Mouse (Mus musculus): ENCODE measurements at regions not wholly inside any gene's neighbourhood (a gene's known extent, or its start where the extent isn't known, plus 50 kb on each side); places are given as distances from the start of the nearest gene placed in this dataset.
"Not testable (repeated sequence)": the region's sequence is repeated elsewhere in the genome, so short reads cannot be mapped to it uniquely, and the experiment has no call there.

DNA sequence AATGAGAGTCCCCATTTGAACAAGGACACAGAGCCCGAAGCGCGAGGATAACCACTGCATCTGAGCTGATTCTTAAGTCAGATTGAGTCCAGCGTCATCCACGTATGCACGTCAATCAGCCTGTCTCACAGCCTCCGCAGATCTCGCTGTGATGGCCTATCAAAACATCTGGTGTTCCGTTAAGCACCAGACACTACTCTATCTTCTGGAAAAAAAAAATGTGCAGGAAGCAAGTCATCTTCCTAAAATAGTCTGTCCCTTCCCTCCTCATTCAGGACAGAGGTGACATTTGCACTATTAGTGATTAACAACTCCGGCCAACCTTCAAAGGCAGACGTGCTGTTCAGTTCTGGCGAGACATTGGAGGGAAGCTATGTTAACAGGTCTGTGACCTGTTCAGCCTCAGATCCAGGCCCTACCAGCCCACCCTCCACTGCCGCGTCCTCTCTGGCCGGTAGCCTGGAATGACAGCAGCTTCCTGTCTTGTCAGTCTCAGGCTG, 81.0 kb downstream of the Cpn2 start:
- H3K9me3 ChIP-seq: no peaks in the 10 kb centered on the region
- H3K4me3 ChIP-seq: no peak overlapping the region
- 68% methylated on average over 15 of the region's 15 CpGs for WGBS
- H3K27ac ChIP-seq: no peak overlapping the region
- ATAC-seq (replicated peaks): no peak
- H3K9ac ChIP-seq: no peak overlapping the region
- H3K36me3 ChIP-seq (replicated peaks): no peaks in the 10 kb centered on the region
- H3K4me1 ChIP-seq: peaks cover 17% of the 10 kb centered on the region
- H3K27me3 ChIP-seq (replicated peaks): peaks cover 47% of the 10 kb centered on the region
- H3K4me2 ChIP-seq: no peak overlapping the region

GRCm38 (mm10) chr16:30186701-30187270, 80.5 kb downstream of the Cpn2 start:
- Histone ChIP-seq H3K27me3 (replicated peaks) (peaks cover 47% of the 10 kb centered on the region), H3K9ac (no peak overlapping the region), H3K4me2 (no peak overlapping the region), H3K36me3 (replicated peaks) (no peaks in the 10 kb centered on the region), H3K9me3 (no peaks in the 10 kb centered on the region), H3K4me1 (peaks cover 17% of the 10 kb centered on the region), H3K4me3 (no peak overlapping the region), H3K27ac (no peak overlapping the region)
- no peak for ATAC-seq (replicated peaks)
- WGBS: 85% methylated on average over 10 of the region's 10 CpGs

- 56% methylated on average over 9 of the region's 9 CpGs for WGBS
- 0 out of 2 replicates have a peak overlapping the region, but pooled peaks have one; percentile 32 for H3K27ac ChIP-seq
- H3K4me3 ChIP-seq: peak overlapping the region; percentile 47
- peak overlapping the region; percentile 80 for H3K4me2 ChIP-seq
- no peaks in the 10 kb centered on the region for H3K9me3 ChIP-seq
- H3K36me3 ChIP-seq (replicated peaks): no peaks in the 10 kb centered on the region
- peaks cover 17% of the 10 kb centered on the region for H3K4me1 ChIP-seq
- peaks cover 47% of the 10 kb centered on the region for H3K27me3 ChIP-seq (replicated peaks)
- ATAC-seq (replicated peaks): no peak
- peak overlapping the region; percentile 41 for H3K9ac ChIP-seq
These were observed 79.9 kb downstream of the Cpn2 start for GRCm38 (mm10) chr16:30187400-30187799.

- WGBS: under 1% methylated on average over 26 of the region's 26 CpGs
- H3K4me1 ChIP-seq: peaks cover 17% of the 10 kb centered on the region
- H3K27ac ChIP-seq: 0 out of 2 replicates have a peak overlapping the region, but pooled peaks have one; percentile 32
- H3K9me3 ChIP-seq: no peaks in the 10 kb centered on the region
- ATAC-seq (replicated peaks): peak; percentile 69
- H3K4me2 ChIP-seq: peak overlapping the region; percentile 80
- H3K36me3 ChIP-seq (replicated peaks): no peaks in the 10 kb centered on the region
- peaks cover 50% of the 10 kb centered on the region for H3K27me3 ChIP-seq (replicated peaks)
- H3K4me3 ChIP-seq: peak overlapping the region; percentile 47
- peak overlapping the region; percentile 41 for H3K9ac ChIP-seq
These were observed 79.3 kb downstream of the Cpn2 start for GRCm38 (mm10) chr16:30187907-30188414.

DNA sequence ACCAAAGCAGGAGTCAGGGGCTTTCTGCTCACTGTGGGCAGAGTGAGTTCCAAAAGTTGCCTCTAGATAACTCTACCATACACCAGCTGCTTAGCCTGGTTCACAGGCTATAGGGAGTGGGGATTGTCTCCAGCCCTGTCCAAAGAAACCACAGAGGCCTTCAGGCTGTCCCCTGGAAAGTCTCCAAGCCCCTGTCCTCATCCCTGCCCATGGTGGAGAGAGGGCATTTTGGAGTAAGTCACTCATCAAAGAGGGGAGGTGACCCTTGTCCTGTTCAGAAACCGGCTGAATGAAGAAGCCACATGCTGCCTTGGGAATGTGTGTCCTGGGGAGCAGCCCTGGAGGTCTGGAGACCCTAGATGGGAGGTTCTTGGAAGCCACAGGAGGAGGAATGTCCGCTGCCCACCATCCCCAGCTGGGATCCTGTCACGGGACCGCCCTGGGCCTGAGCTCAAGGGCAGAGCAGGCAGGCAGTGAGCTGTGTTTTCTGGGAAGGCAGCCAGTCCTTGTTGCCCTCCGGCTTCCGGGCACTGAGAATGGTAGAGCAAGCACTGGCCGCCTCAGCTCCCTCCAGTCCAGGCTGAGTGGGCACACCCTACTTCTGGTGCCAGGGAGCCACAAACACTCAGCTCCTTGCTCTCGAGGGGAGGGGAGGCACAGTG, 78.4 kb downstream of the Cpn2 start:
- Histone ChIP-seq H3K9me3 (no peaks in the 10 kb centered on the region), H3K27ac (no peak overlapping the region), H3K4me1 (peaks cover 26% of the 10 kb centered on the region), H3K9ac (no peak overlapping the region), H3K4me2 (no peak overlapping the region), H3K27me3 (replicated peaks) (peaks cover 50% of the 10 kb centered on the region), H3K4me3 (no peak overlapping the region), H3K36me3 (replicated peaks) (no peaks in the 10 kb centered on the region)
- ATAC-seq (replicated peaks): 0 out of 2 replicates have a peak, but pooled peaks have one; percentile 15
- 54% methylated on average over 8 of the region's 8 CpGs for WGBS

GRCm38 (mm10) chr16:30190351-30190750, 76.9 kb downstream of the Cpn2 start:
- H3K27ac ChIP-seq: no peak overlapping the region
- H3K27me3 ChIP-seq (replicated peaks): peaks cover 50% of the 10 kb centered on the region
- H3K4me1 ChIP-seq: peaks cover 25% of the 10 kb centered on the region
- WGBS: 81% methylated on average over 11 of the region's 11 CpGs
- H3K9ac ChIP-seq: no peak overlapping the region
- H3K4me2 ChIP-seq: no peak overlapping the region
- no peaks in the 10 kb centered on the region for H3K36me3 ChIP-seq (replicated peaks)
- H3K4me3 ChIP-seq: no peak overlapping the region
- no peaks in the 10 kb centered on the region for H3K9me3 ChIP-seq
- no peak for ATAC-seq (replicated peaks)

DNA sequence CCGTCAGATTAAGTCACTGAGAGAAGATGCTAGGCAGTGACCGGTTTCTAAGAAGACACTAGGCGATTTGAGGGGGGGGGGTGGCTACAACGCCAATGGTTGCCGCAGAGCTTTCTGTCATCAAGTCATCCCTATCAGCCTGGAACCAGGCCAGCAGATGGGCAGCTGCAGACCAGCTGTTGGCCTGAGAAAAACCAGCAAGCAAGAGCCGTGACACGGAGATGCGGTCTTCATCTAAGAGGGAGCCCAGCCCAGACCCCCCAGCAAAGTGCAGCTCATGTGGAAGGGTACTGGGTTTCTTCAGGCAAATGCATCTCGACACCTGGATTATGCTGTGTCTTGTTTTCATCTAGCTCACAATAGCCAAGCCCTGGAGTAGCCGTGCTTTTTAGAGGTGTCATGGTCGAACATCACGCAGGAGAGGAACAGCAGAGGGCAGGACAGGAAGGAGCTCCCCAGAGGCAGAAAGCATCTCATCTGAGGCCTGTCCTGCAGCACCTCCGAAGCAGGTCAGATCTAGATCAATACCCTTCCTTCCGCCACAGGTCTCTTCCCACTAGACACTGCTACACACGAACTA, 76.3 kb downstream of the Cpn2 start:
- Histone ChIP-seq H3K9ac (no peak overlapping the region), H3K9me3 (no peaks in the 10 kb centered on the region), H3K4me3 (no peak overlapping the region), H3K27ac (no peak overlapping the region), H3K4me1 (peaks cover 25% of the 10 kb centered on the region), H3K27me3 (replicated peaks) (peaks cover 47% of the 10 kb centered on the region), H3K36me3 (replicated peaks) (no peaks in the 10 kb centered on the region), H3K4me2 (no peak overlapping the region)
- 80% methylated on average over 15 of the region's 15 CpGs for WGBS
- no peak for ATAC-seq (replicated peaks)

DNA sequence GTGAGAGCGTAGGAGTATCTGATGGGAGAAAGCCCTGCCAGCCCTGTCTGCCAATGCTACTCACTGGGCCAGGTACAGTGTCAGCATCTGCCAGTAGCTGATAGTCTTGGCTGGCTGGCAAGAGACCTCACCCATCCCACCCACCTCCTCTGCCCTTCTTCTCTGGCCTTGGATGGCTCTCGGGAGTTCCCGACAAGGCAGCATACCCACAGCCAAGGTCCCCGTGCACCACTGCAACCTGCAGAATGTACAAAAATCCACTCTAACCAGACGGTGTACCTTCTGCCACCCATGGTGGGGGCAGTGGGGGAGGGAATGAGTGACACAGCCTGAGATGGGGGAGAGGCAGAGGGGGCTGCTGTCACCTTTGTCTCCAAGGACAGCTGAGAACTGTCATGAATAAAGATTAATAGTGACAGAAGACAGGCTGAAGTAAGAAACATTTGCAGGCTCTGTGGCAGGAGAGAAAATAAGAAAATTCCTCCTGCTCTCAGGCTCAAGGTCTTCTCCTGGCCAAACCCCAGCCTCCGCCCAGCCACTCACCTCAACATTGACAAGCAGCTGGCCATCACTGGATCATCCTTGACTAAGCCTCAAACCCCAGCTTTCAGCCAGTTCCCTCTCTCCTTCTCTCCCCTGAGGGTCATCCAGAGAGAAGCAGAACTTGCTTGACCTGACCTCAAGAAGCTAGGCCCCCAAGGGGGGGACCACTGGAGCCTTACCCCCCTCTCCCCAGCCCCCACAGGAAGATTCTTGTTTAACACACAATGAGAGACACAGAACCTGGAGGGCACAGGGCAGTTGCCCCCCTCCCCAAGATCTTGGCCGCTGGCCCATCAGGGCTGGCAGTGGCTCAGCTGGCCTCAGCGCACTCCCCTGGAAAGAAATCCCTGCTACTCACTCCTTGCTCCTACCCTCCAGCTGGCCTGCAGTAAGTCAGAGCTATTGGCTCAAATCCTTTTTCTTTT, 73.7 kb downstream of the Cpn2 start:
- H3K27ac ChIP-seq: no peak overlapping the region
- H3K4me2 ChIP-seq: no peak overlapping the region
- WGBS: 49% methylated on average over 8 of the region's 8 CpGs
- H3K4me3 ChIP-seq: no peak overlapping the region
- no peaks in the 10 kb centered on the region for H3K9me3 ChIP-seq
- peaks cover 35% of the 10 kb centered on the region for H3K27me3 ChIP-seq (replicated peaks)
- peaks cover 17% of the 10 kb centered on the region for H3K4me1 ChIP-seq
- no peak overlapping the region for H3K9ac ChIP-seq
- no peaks in the 10 kb centered on the region for H3K36me3 ChIP-seq (replicated peaks)
- peak; percentile 57 for ATAC-seq (replicated peaks)

DNA sequence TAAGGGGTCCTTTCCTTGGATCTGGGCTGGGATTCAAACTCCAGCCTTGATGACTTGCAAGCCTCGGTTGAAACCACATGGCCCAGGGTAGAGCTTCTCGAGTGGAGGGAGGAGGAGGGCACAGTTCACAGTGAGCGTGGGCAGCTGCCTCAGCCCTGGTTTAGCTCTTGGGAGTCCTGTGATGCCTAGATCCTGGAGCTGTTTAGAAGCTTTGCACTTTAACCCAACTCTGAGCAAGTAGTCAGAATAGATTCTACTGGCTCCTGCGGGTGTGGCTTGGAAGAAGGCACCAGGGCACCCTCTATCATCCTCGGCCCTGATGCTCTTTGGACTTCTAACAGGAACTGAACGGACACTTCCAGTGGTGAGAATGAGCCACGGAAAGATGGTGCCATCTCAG, 72.5 kb downstream of the Cpn2 start:
- peaks cover 17% of the 10 kb centered on the region for H3K4me1 ChIP-seq
- no peak overlapping the region for H3K4me2 ChIP-seq
- no peaks in the 10 kb centered on the region for H3K9me3 ChIP-seq
- H3K36me3 ChIP-seq (replicated peaks): no peaks in the 10 kb centered on the region
- no peak overlapping the region for H3K27ac ChIP-seq
- H3K27me3 ChIP-seq (replicated peaks): peaks cover 24% of the 10 kb centered on the region
- no peak for ATAC-seq (replicated peaks)
- H3K9ac ChIP-seq: no peak overlapping the region
- 82% methylated on average over 7 of the region's 7 CpGs for WGBS
- no peak overlapping the region for H3K4me3 ChIP-seq

DNA sequence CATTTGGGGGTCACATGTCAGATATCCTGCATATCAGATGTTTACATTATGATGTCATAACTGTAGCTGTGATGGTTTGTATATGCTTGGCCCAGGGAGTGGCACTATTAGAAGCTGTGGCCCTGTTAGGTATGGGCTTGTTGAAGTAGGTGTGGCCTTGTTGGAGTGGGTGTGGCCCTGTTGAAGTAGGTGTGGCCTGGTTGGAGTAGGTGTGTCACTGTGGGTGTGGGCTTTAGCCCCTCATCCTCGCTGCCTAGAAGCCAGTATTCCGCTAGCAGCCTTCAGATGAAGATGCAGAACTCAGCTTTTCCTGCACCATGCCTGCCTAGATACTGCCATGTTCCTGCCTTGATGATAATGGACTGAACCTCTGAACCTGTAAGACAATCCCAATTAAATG, 71.4 kb downstream of the Cpn2 start:
- not testable (repeated sequence) for H3K36me3 ChIP-seq (replicated peaks); ATAC-seq (replicated peaks); H3K9me3 ChIP-seq; H3K4me3 ChIP-seq; H3K27ac ChIP-seq; H3K9ac ChIP-seq; H3K4me2 ChIP-seq
- Histone ChIP-seq H3K27me3 (replicated peaks) (peaks cover 19% of the 10 kb centered on the region; the same call in 1 of the 2 replicates), H3K4me1 (peaks cover 17% of the 10 kb centered on the region)
- WGBS: 92% methylated on average over 2 of the region's 2 CpGs

DNA sequence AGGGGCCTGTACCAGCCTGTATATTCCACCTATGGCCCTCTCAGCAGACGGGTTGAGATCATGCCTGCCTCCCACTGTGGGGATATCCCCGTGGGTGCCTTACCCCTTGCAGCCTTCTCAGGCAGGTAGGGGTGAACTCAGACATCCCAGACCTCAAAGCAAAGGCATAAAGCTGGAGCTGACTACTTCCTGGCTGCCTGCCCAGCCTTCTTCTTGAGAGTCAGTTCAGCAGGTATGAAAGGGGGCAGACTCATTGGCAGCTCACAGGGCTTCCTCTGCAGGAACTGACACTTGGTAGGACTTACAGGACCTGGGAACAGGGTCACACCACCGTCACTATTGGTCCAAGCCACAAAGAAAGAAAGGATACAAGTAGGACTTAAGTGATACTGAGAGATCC, 69.9 kb downstream of the Cpn2 start:
- H3K27ac ChIP-seq: no peak overlapping the region
- no peak overlapping the region for H3K9ac ChIP-seq
- peaks cover 17% of the 10 kb centered on the region for H3K4me1 ChIP-seq
- no peak overlapping the region for H3K4me2 ChIP-seq
- H3K36me3 ChIP-seq (replicated peaks): no peaks in the 10 kb centered on the region
- no peak overlapping the region for H3K4me3 ChIP-seq
- peaks cover 20% of the 10 kb centered on the region; the same call in 1 of the 2 replicates for H3K27me3 ChIP-seq (replicated peaks)
- ATAC-seq (replicated peaks): no peak
- no peaks in the 10 kb centered on the region for H3K9me3 ChIP-seq
- WGBS: 74% methylated on average over 3 of the region's 3 CpGs

DNA sequence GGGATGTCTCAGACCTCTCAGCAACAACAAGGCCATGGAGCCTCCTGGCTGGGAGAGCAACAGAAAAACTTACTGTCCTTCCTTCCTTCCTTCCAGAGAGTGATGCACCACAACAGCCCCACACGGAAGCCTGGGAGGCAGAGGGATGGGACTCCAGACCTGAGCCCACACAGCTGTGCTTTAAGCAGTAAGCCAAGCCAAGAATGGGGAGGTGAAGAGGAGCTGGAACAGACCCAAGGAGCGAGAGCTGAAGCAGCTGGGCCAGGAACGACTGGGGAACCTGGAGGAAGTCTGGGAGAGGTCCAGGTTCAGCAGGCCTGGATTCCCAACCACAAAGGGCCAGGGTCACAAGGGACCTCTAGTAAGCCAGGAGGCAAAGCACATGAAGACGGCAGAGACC, 67.5 kb downstream of the Cpn2 start:
- WGBS: 74% methylated on average over 4 of the region's 4 CpGs
- Histone ChIP-seq H3K4me1 (no peaks in the 10 kb centered on the region), H3K4me3 (no peak overlapping the region), H3K27me3 (replicated peaks) (peaks cover 24% of the 10 kb centered on the region; the same call in 1 of the 2 replicates), H3K9ac (no peak overlapping the region), H3K9me3 (no peaks in the 10 kb centered on the region), H3K27ac (no peak overlapping the region), H3K36me3 (replicated peaks) (no peaks in the 10 kb centered on the region), H3K4me2 (no peak overlapping the region)
- no peak for ATAC-seq (replicated peaks)
